Mouse (Mus musculus): Measurements from ENCODE around the gene Dip2b. TPM values are rescaled to one million over a fixed set of nuclear protein-coding genes. Genes with fewer than 3 reads are reported as not detected.

Dip2b gene
- total and polyA plus RNA-seq, 3 experiments = 11.2 to 19.5 (median 18.6) TPM

DNA sequence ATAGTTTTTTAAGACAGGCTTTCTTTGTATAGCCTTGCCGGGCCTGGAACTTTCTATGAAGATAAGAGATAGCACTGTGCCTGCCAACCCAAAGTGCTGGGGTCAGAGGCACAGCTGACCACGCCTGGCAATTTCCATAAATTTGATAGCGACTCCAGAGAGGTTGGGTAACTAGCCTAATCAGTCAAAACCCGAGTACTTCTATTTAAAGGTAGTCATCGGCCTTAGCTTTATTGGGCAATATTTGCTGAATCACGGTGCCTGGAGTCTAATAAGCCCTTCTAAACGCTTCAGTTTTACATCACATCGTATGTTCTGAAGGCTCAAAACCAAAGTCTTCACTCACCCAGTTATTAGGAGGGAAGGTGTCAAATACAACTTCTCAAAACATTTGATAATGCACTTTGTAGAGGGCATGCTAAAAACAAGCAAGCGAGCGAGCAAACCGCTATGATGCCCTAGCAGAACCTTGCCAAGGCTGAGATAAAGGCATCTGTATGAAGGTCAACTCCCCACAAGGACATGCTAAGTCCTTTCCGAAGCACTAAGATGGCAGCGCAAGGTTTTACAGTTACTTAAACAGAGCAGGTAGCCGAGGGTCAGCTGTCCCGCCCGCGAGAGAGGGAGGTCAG, 188.7 kb downstream of the Dip2b start:
- H3K4me3 ChIP-seq = peak overlapping the region; percentile 93
- H3K4me1 ChIP-seq (ENCODE audit: control insufficient read depth, insufficient read depth, low read length) = peaks cover 11% of the 10 kb centered on the region
- peaks cover 12% of the 10 kb centered on the region for H3K36me3 ChIP-seq (ENCODE audit: control insufficient read depth, insufficient read depth, low read length)
- TF ChIP-seq EP300 (IDR thresholded peaks at IDR 0.05; ENCODE audit: insufficient read depth, low read depth, low read length) (peak; percentile 86; the same call in 1 of the 2 replicates), CTCF (IDR thresholded peaks at IDR 0.05) (no peak), POLR2A (IDR thresholded peaks at IDR 0.05; ENCODE audit: insufficient read depth, low read depth, low read length) (no peak; the same call in none of the 2 replicates)
- DNase-seq = peak; percentile 32 to 62
- peak overlapping the region; percentile 98 for H3K9ac ChIP-seq (ENCODE audit: low read depth, low read length)
- intact Hi-C loops (cut with DNase I) = loop anchor here (5.0 kb wide), 2 partner anchors 100 to 190 kb away; partner anchors contain the start of gene Dip2b
- peak overlapping the region; percentile 100 for H3K27ac ChIP-seq
- under 1% methylated on average over 17 of the region's 17 CpGs for WGBS
- H3K27me3 ChIP-seq (ENCODE audit: control insufficient read depth, insufficient read depth, low read length) = no peaks in the 10 kb centered on the region
- H3K79me2 ChIP-seq (replicated peaks; ENCODE audit: control insufficient read depth, insufficient read depth, low read length) = peaks cover under 1% of the 10 kb centered on the region

DNA sequence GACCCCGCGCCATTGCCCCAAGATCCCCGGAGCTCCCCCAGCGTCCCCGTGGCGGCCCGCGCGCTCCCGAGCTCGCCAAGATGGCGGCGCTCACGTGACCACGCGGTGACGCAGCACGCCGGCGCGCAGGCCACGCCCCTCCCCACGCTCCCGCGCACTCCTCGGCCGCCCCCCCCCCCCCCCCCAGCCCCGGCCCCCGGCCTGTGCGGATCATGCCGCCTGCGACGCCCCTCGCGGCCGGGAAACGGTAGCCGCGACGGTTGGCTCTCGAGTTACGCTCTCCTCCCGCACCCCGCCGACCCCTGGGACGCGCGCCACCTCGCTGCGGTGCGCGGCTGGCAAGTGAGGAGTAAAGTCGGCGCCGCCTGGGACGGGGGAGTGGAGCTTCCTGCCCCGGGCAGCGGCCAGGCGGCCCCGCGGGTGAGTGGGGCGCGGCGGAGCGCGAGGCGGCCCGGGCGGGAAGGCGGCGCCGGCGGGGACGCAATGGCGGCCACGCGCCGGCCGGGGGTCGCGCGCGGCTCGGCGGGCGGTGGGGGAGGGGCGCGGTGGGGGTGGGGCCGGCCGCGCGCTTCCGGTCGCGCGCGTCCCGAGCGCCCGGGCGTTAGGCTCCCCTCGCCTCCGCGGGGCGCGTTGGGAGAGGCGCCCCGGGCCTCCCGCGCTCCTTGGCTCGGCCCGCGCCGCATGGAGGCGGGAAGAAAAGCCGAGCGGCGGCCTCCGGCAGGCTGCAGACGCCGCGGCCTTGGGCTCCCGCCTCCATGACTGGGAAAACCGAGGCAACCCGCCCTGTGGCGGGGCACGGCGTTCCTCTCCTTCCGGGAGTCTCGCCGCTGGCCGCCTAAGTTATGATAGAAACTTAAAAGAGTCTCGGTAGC, 189.4 kb downstream of the Dip2b start, which contains the start of gene Atf1:
Atf1 (plus strand) TSS at position 157 of the 872 bp plus-strand sequence.
- DNase-seq = peak; percentile 94 to 96
- WGBS = 1% methylated on average over 115 of the region's 133 CpGs
- TF ChIP-seq EP300 (IDR thresholded peaks at IDR 0.05; ENCODE audit: insufficient read depth, low read depth, low read length) (no peak), POLR2A (IDR thresholded peaks at IDR 0.05; ENCODE audit: insufficient read depth, low read depth, low read length) (peak; percentile 95; the same call in 1 of the 2 replicates), CTCF (IDR thresholded peaks at IDR 0.05) (peak; percentile 47)
- intact Hi-C loops (cut with DNase I) = loop anchor here (5.0 kb wide), 2 partner anchors 101 to 191 kb away; partner anchors contain the start of gene Dip2b
- Histone ChIP-seq H3K27me3 (ENCODE audit: control insufficient read depth, insufficient read depth, low read length) (no peaks in the 10 kb centered on the region), H3K4me1 (ENCODE audit: control insufficient read depth, insufficient read depth, low read length) (peaks cover 11% of the 10 kb centered on the region), H3K36me3 (ENCODE audit: control insufficient read depth, insufficient read depth, low read length) (peaks cover 12% of the 10 kb centered on the region), H3K4me3 (peak within 1 kb of the TSS; percentile 93), H3K79me2 (replicated peaks; ENCODE audit: control insufficient read depth, insufficient read depth, low read length) (peaks cover 1% of the 10 kb centered on the region), H3K9ac (ENCODE audit: low read depth, low read length) (peak within 1 kb of the TSS; percentile 100), H3K27ac (peak within 1 kb of the TSS; percentile 100)

- Histone ChIP-seq H3K27me3 (ENCODE audit: control insufficient read depth, insufficient read depth, low read length) (no peaks in the 10 kb centered on the region), H3K36me3 (ENCODE audit: control insufficient read depth, insufficient read depth, low read length) (peaks cover 15% of the 10 kb centered on the region), H3K4me3 (peak overlapping the region; percentile 81), H3K4me1 (ENCODE audit: control insufficient read depth, insufficient read depth, low read length) (peaks cover 11% of the 10 kb centered on the region), H3K79me2 (replicated peaks; ENCODE audit: control insufficient read depth, insufficient read depth, low read length) (peaks cover 1% of the 10 kb centered on the region), H3K27ac (peak overlapping the region; percentile 96), H3K9ac (ENCODE audit: low read depth, low read length) (peak overlapping the region; percentile 99)
- DNase-seq = no peak
- WGBS = 7% methylated on average over 16 of the region's 16 CpGs
- peak; percentile 44 for TF ChIP-seq CTCF (IDR thresholded peaks at IDR 0.05)
- no peak for TF ChIP-seq POLR2A (IDR thresholded peaks at IDR 0.05; ENCODE audit: insufficient read depth, low read depth, low read length)
- intact Hi-C loops (cut with DNase I) = loop anchor here (5.0 kb wide), 2 partner anchors 101 to 191 kb away; partner anchors contain the start of gene Dip2b
Measured at GRCm38 (mm10) chr15:100228535-100229336, 190.3 kb downstream of the Dip2b start.

DNA sequence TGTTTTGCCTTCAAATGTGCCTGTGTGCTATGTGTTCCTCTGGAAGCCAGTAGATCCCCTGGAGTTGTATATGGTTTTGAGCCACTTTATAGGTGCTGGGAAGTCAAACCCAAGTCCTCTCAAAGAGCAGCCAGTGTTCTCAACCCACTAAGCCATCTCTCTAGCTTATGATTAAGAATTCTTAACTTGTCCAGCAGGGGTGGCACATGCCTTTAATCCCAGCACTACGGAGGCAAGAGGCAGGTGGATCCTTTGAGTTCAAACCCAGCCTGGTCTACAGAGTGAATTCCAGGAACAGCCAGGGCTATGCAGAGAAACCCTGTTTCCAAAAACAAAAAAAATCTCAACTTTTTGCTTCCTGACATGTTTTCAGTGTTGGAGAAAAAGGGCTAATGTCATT, 192.2 kb downstream of the Dip2b start:
- no peaks in the 10 kb centered on the region for H3K27me3 ChIP-seq (ENCODE audit: control insufficient read depth, insufficient read depth, low read length)
- intact Hi-C loops (cut with DNase I) = no loop called here
- H3K36me3 ChIP-seq (ENCODE audit: control insufficient read depth, insufficient read depth, low read length) = peaks cover 15% of the 10 kb centered on the region
- no peak overlapping the region for H3K27ac ChIP-seq
- no peak overlapping the region for H3K9ac ChIP-seq (ENCODE audit: low read depth, low read length)
- peaks cover 1% of the 10 kb centered on the region for H3K79me2 ChIP-seq (replicated peaks; ENCODE audit: control insufficient read depth, insufficient read depth, low read length)
- no peak overlapping the region for H3K4me3 ChIP-seq
- 51% methylated on average over 1 of the region's 1 CpGs for WGBS
- no peak for DNase-seq
- TF ChIP-seq EP300 (IDR thresholded peaks at IDR 0.05; ENCODE audit: insufficient read depth, low read depth, low read length) (no peak), POLR2A (IDR thresholded peaks at IDR 0.05; ENCODE audit: insufficient read depth, low read depth, low read length) (no peak), CTCF (IDR thresholded peaks at IDR 0.05) (no peak; the same call in 1 of the 2 replicates)
- H3K4me1 ChIP-seq (ENCODE audit: control insufficient read depth, insufficient read depth, low read length) = peaks cover 9% of the 10 kb centered on the region
